Mouse (Mus musculus): Measurements from ENCODE around the gene Sugp2. TPM values are rescaled to one million over a fixed set of nuclear protein-coding genes. Genes with fewer than 3 reads are reported as not detected.

The Sugp2 gene
- 10.9 and 11.7 TPM in 2 replicates for polyA plus RNA-seq (2015; fragmentation: Nextera tagmentation; extraction: Ambion mirVana)

DNA sequence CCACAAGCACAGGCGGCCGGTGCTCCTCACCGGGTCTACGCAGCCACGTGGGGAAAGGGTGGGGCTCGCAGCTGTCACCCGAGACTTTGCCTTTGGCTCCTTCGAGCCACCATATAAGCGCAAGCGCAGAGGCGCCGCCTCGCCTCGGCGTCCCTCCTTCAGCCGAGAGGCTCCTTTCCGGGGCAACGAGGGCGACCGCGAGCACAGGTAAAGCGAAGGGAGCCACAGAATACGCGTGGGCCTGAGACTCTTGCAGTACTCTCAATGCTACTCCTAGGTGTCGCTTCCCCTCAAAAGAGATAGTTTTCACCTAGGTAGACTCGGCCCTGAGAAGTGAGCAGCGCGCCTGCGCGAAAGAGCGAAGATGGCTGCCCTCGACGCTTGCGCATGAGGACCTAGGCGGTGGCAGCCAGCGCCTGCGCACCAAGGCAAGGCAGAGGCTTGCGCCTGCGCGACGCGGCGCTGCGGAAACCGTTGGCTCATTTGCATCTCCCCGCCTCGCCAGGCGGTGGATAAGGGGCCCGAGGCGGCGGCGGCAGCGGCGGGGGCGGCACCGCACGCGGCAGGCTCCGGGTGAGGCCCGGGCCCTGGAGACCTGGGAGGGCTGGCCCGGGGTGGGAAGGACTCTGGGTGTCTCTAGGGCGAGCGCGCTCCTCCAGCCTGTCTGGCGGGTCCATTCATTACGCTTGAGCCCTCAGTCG lies at the start of gene Sugp2, which contains the start of gene Armc6:
Gene Sugp2 (plus strand): TSS at position 147 of the 701 bp plus-strand sequence.
Gene Armc6 (minus strand): TSS at position 387 of the 701 bp plus-strand sequence.
- H3K4me1 ChIP-seq (replicated peaks): peaks cover 55% of the 10 kb centered on the region
- under 1% methylated on average over 67 of the region's 67 CpGs for WGBS (ENCODE audit: insufficient replicate concordance)
- peaks cover 47% of the 10 kb centered on the region for H3K36me3 ChIP-seq (replicated peaks)
- H3K27ac ChIP-seq (replicated peaks): peak within 1 kb of the TSS; percentile 93
- peak within 1 kb of the TSS; percentile 80 for H3K9ac ChIP-seq
- peak within 1 kb of the TSS; percentile 98 for H3K4me2 ChIP-seq
- ATAC-seq (ENCODE audit: insufficient read depth): peak; percentile 95
- H3K27me3 ChIP-seq: no peaks in the 10 kb centered on the region
- H3K9me3 ChIP-seq (replicated peaks): no peaks in the 10 kb centered on the region
- peak within 1 kb of the TSS; percentile 67 for H3K4me3 ChIP-seq (replicated peaks)

DNA sequence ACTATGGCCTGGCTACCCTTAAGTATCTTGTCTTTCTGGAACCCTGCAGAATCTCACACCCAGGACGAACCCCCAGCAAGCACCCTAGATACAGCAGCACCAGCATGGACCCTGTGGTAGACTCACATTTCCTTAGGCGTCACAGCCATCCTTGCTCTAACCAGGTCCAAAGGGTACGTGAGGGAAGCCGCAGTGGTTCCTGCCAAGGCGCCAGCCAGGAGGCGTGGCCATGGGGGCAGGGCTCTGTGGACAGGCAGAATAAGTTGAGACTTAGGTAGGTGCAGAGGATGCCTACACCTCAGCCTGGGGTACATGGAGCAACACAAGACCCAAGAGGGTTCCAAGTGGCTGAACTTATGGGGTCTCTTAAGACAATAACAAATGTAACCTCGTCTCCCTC lies 45.3 kb upstream of the Sugp2 start:
- no peak overlapping the region for H3K4me3 ChIP-seq (replicated peaks)
- H3K27me3 ChIP-seq: no peaks in the 10 kb centered on the region
- H3K36me3 ChIP-seq (replicated peaks): peaks cover 62% of the 10 kb centered on the region
- H3K4me1 ChIP-seq (replicated peaks): peaks cover 3% of the 10 kb centered on the region; the same call in 1 of the 2 replicates
- ATAC-seq (ENCODE audit: insufficient read depth): no peak
- WGBS (ENCODE audit: insufficient replicate concordance): 59% methylated on average over 7 of the region's 7 CpGs
- no peak overlapping the region for H3K4me2 ChIP-seq
- H3K9ac ChIP-seq: no peak overlapping the region
- no peaks in the 10 kb centered on the region for H3K9me3 ChIP-seq (replicated peaks)
- no peak overlapping the region for H3K27ac ChIP-seq (replicated peaks)

DNA sequence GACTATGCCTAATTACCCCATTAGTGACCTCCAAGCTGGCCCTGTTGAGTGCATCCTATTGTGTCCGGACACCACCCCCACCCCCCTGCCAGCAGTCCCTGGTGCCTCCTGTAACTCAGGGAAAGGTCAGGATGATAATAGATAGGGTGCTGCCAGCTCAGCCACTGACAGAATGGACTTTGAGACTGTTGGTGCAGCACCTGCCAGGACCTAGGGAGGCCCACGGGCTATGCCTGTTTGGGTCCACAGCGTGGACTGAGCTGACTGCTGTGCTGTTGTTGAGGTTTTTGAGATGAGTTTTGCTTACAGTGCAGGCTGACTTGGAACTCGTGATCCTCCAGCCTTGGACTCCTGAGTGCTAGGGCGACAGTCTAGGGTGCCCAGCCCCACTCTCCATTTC lies 40.8 kb upstream of the Sugp2 start:
- 76% methylated on average over 5 of the region's 5 CpGs for WGBS (ENCODE audit: insufficient replicate concordance)
- H3K27ac ChIP-seq (replicated peaks): no peak overlapping the region
- H3K36me3 ChIP-seq (replicated peaks): peaks cover 36% of the 10 kb centered on the region
- no peak overlapping the region for H3K4me2 ChIP-seq
- no peak overlapping the region for H3K4me3 ChIP-seq (replicated peaks)
- H3K27me3 ChIP-seq: no peaks in the 10 kb centered on the region
- peaks cover 35% of the 10 kb centered on the region for H3K4me1 ChIP-seq (replicated peaks)
- no peaks in the 10 kb centered on the region for H3K9me3 ChIP-seq (replicated peaks)
- ATAC-seq (ENCODE audit: insufficient read depth): peak; percentile 43
- no peak overlapping the region for H3K9ac ChIP-seq

DNA sequence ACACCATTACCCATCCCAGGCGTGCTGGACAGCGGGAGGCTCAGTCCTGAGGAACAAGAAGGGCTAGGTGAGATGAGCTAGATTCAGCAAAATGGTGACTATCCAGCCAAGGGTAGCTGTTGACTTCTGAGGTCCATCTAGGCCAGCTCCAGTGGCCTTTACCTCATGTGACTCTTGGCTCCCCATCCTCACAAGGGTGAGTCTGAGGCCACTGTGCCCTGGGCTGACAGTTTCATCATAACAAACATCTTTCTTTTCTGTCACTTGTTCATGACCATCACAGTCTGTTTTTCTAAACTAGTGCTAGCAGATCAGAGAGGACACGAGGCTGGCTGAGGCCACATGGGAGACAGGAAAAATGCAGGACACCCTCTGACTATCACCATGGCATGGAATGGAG lies 39.8 kb upstream of the Sugp2 start:
- Histone ChIP-seq H3K36me3 (replicated peaks) (peaks cover 27% of the 10 kb centered on the region), H3K27me3 (no peaks in the 10 kb centered on the region), H3K4me3 (replicated peaks) (no peak overlapping the region), H3K27ac (replicated peaks) (no peak overlapping the region), H3K9ac (no peak overlapping the region), H3K9me3 (replicated peaks) (no peaks in the 10 kb centered on the region), H3K4me1 (replicated peaks) (peaks cover 45% of the 10 kb centered on the region), H3K4me2 (no peak overlapping the region)
- no peak for ATAC-seq (ENCODE audit: insufficient read depth)
- 78% methylated on average over 3 of the region's 3 CpGs for WGBS (ENCODE audit: insufficient replicate concordance)

DNA sequence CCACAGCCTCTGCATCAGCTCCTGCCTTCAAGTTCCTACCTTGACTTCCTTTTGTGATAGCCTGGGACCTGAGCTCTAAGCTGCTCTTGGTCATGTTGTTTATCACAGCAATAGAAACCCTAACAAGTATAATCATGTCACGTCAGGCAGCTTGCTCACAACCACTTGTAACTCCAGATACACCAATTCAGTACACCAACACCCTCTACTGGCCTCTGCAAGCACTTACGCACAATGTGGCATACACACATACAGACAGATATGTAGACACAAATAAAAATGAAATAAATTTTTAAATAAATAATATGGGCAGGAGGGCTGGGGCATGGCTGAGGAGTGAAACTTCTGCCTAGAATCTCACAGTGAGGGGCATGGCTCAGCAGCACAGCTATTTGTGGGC lies 38.3 kb upstream of the Sugp2 start:
- WGBS (ENCODE audit: insufficient replicate concordance): 65% methylated on average over 2 of the region's 2 CpGs
- peaks cover 60% of the 10 kb centered on the region for H3K4me1 ChIP-seq (replicated peaks)
- ATAC-seq (ENCODE audit: insufficient read depth): no peak

DNA sequence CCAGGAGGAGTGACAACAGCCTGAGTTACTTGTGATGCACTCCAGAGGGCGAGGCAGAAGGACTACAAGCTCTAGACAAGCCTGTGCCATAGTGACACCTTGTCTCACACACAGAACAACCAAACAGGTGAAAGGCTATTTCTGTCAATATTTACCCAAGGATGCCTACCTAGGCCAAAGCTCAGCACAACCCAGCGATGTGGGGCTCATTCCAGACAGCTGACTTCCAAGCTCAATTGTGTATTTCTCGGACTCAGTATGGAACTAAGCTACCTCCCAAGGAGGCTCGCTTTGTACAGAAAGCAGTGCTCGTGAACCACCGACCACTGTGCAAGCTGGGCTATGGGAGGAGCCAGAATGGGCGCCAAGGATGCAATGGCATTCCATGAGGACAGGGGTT lies 36.4 kb upstream of the Sugp2 start:
- Histone ChIP-seq H3K4me2 (peak overlapping the region; percentile 26; the same call in 1 of the 2 replicates), H3K9ac (no peak overlapping the region), H3K4me3 (replicated peaks) (no peak overlapping the region), H3K36me3 (replicated peaks) (peaks cover 4% of the 10 kb centered on the region; the same call in 1 of the 2 replicates), H3K4me1 (replicated peaks) (peaks cover 79% of the 10 kb centered on the region), H3K9me3 (replicated peaks) (no peaks in the 10 kb centered on the region), H3K27me3 (no peaks in the 10 kb centered on the region), H3K27ac (replicated peaks) (no peak overlapping the region)
- ATAC-seq (ENCODE audit: insufficient read depth): no peak
- 68% methylated on average over 7 of the region's 7 CpGs for WGBS (ENCODE audit: insufficient replicate concordance)

More for the DNA sequence above, 38.3 kb upstream of the Sugp2 start:
- H3K36me3 ChIP-seq (replicated peaks): peaks cover 12% of the 10 kb centered on the region
- no peak overlapping the region for H3K9ac ChIP-seq
- no peaks in the 10 kb centered on the region for H3K9me3 ChIP-seq (replicated peaks)
- no peak overlapping the region for H3K4me3 ChIP-seq (replicated peaks)
- no peaks in the 10 kb centered on the region for H3K27me3 ChIP-seq
- H3K27ac ChIP-seq (replicated peaks): no peak overlapping the region
- no peak overlapping the region for H3K4me2 ChIP-seq

DNA sequence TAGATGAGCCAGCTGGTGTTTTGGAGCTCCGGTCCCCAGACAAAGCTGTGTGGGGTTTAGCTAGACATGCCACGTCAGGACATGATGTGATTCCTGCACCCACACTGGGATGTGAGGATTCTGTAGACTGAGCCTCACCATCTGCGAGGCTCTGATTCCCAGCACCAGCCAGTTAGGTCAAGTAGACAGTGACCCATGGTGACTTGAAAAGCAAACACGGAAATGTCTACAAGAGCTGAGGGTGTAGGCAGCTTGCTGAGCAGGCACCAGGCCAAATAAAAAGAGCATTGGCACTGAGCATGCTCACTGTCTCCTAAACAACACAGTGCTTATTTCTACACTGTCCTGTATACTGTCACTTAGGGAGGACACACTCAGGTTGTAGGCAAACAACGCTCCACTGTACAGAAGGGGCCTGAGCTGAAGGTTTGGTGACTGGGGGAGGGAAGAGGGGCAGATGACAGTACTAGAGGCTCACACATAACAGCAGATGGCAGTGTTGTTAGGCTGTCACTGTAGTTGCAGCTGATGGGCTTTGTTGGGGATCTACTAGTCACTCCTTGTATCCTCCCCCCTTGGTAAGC lies 33.8 kb upstream of the Sugp2 start:
- H3K27ac ChIP-seq (replicated peaks): peak overlapping the region; percentile 88
- peak; percentile 49 for ATAC-seq (ENCODE audit: insufficient read depth)
- no peaks in the 10 kb centered on the region for H3K9me3 ChIP-seq (replicated peaks)
- no peaks in the 10 kb centered on the region for H3K36me3 ChIP-seq (replicated peaks)
- peaks cover 85% of the 10 kb centered on the region for H3K4me1 ChIP-seq (replicated peaks)
- H3K4me2 ChIP-seq: 0 out of 2 replicates have a peak overlapping the region, but pooled peaks have one; percentile 61
- H3K9ac ChIP-seq: peak overlapping the region; percentile 25; the same call in 1 of the 2 replicates
- WGBS (ENCODE audit: insufficient replicate concordance): 72% methylated on average over 5 of the region's 5 CpGs
- no peaks in the 10 kb centered on the region for H3K27me3 ChIP-seq
- no peak overlapping the region for H3K4me3 ChIP-seq (replicated peaks)

DNA sequence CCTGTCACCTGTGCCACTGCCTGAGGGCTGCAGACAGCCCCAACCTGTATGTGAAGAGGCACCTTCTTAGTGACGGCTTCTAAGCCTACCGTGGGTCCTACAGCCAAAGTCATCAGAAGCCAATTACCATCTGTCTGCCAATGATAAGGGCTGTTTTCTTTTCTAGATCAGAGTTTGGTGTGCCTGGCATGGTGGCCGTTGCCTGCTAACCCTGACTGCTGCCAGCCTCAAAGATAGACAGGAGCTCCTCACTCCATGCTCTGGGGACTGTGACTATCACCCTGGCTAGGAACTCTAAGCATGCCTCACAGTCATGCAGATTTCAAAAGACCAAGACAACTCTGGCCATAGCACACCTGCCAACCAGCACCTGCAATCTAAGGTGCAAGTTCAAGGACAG lies 32.6 kb upstream of the Sugp2 start:
- peak overlapping the region; percentile 25; the same call in 1 of the 2 replicates for H3K9ac ChIP-seq
- no peaks in the 10 kb centered on the region for H3K9me3 ChIP-seq (replicated peaks)
- H3K27ac ChIP-seq (replicated peaks): peak overlapping the region; percentile 88
- no peaks in the 10 kb centered on the region for H3K27me3 ChIP-seq
- H3K4me3 ChIP-seq (replicated peaks): peak overlapping the region; percentile 19; the same call in 1 of the 2 replicates
- peak; percentile 84 for ATAC-seq (ENCODE audit: insufficient read depth)
- 29% methylated on average over 3 of the region's 3 CpGs for WGBS (ENCODE audit: insufficient replicate concordance)
- peak overlapping the region; percentile 61 for H3K4me2 ChIP-seq
- H3K36me3 ChIP-seq (replicated peaks): no peaks in the 10 kb centered on the region
- peaks cover 80% of the 10 kb centered on the region for H3K4me1 ChIP-seq (replicated peaks)

DNA sequence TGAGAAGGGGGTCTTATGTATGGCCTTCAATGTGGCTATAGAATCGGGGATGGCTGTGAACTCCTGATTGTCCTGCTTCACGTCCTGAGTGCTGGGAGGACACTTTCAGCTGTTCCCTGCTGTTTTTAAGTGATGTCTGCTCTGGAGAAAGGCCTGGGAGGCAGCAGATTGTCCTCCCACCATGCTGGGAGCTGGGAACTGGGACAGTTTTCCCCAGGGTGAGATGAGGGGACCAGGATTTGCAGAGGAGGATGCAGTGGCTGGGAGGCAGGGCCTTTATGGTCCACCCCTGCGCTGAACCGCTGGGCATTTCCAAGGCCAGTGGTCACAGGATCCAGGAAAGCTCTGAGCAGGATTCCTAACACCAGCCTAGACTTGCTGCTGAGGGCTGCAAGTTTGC lies 31.0 kb upstream of the Sugp2 start:
- Histone ChIP-seq H3K4me3 (replicated peaks) (no peak overlapping the region), H3K9me3 (replicated peaks) (no peaks in the 10 kb centered on the region), H3K27me3 (no peaks in the 10 kb centered on the region), H3K9ac (no peak overlapping the region), H3K27ac (replicated peaks) (peak overlapping the region; percentile 88), H3K36me3 (replicated peaks) (no peaks in the 10 kb centered on the region), H3K4me1 (replicated peaks) (peaks cover 78% of the 10 kb centered on the region), H3K4me2 (no peak overlapping the region)
- ATAC-seq (ENCODE audit: insufficient read depth): no peak
- WGBS (ENCODE audit: insufficient replicate concordance): 77% methylated on average over 4 of the region's 4 CpGs

DNA sequence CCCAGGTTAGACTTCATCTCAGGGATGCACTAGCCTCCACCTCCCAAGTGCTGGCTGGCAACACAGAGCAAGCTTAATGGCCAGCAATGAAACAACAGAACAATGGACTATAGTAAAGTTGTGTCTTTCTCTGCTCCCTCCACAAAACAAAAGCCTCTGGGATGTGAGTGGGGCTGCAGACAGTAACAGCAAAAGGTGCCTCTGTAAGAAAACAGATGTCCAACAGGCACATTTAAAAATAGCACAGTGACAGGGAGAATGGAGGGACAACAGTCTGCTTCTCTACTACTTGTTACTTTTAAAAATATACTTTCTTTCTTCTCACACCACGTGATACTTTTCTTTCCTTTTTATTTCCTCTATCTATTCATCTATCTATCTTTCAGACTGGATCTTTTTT lies 29.3 kb upstream of the Sugp2 start:
- H3K27me3 ChIP-seq: no peaks in the 10 kb centered on the region
- H3K9ac ChIP-seq: no peak overlapping the region
- no peak overlapping the region for H3K4me2 ChIP-seq
- no peaks in the 10 kb centered on the region for H3K9me3 ChIP-seq (replicated peaks)
- no peak overlapping the region for H3K27ac ChIP-seq (replicated peaks)
- peaks cover 77% of the 10 kb centered on the region for H3K4me1 ChIP-seq (replicated peaks)
- H3K4me3 ChIP-seq (replicated peaks): no peak overlapping the region
- ATAC-seq (ENCODE audit: insufficient read depth): no peak
- no peaks in the 10 kb centered on the region for H3K36me3 ChIP-seq (replicated peaks)
- 44% methylated on average over 1 of the region's 1 CpGs for WGBS (ENCODE audit: insufficient replicate concordance)

DNA sequence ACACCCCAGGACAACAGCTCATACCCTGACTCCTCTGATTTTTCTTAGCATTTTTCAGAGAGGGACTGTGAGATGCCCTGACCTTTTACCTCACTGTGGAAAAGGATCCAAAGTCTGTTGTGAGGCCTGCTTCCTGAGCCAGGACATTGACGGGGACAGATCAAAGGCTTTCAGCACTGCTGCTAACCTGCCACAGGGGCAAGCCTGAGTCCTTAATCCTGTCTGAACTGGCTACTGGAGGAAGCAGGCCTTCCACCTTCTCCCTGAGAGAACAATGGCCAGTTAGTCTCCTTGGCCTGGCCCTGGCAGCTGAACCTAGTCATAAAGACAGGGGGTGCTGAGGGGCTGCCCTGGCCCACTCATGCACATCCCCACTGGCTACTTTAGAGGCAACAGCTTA lies 25.9 kb upstream of the Sugp2 start:
- Histone ChIP-seq H3K36me3 (replicated peaks) (no peaks in the 10 kb centered on the region), H3K27me3 (no peaks in the 10 kb centered on the region), H3K4me2 (0 out of 2 replicates have a peak overlapping the region, but pooled peaks have one; percentile 27), H3K4me1 (replicated peaks) (peaks cover 69% of the 10 kb centered on the region), H3K9ac (no peak overlapping the region), H3K9me3 (replicated peaks) (no peaks in the 10 kb centered on the region), H3K27ac (replicated peaks) (peak overlapping the region; percentile 60), H3K4me3 (replicated peaks) (no peak overlapping the region)
- no peak for ATAC-seq (ENCODE audit: insufficient read depth)
- 74% methylated on average over 1 of the region's 1 CpGs for WGBS (ENCODE audit: insufficient replicate concordance)

Measured in liver, embryonic 15.5 days (tissue).